Mouse (Mus musculus) testis, adult 2 months (tissue): ENCODE results near the gene Pdss1.
"Not testable (repeated sequence)": the region's sequence is repeated elsewhere in the genome, so short reads cannot be mapped to it uniquely, and the experiment has no call there.

ENCODE experiments used
- CTCF ChIP-seq: fragments of 200-500 bp; IDR thresholded peaks from 2 replicates; pipeline ENCODE4 v1.5.1; 2012; ENCODE audit warnings: low read depth, mild to moderate bottlenecking, inconsistent platforms, low read length, moderate library complexity; ENCODE audit not compliant: control insufficient read depth, insufficient read depth, insufficient replicate concordance
- POLR2A ChIP-seq: fragments of 200-500 bp; IDR thresholded peaks from 2 replicates; pipeline ENCODE4 v1.6.1; 2012; ENCODE audit warnings: low read depth, mild to moderate bottlenecking, inconsistent platforms, low read length, moderate library complexity; ENCODE audit not compliant: control insufficient read depth

GRCm38 (mm10) chr2:22880726-22881125 is 14.6 kb upstream of the Pdss1 start:
- not testable (repeated sequence) for TF ChIP-seq CTCF, POLR2A
